Mouse (Mus musculus) limb, embryonic 14.5 days (tissue): ENCODE results near the gene Slc39a2. TPM values are rescaled to one million over a fixed set of nuclear protein-coding genes. Genes with fewer than 3 reads are reported as not detected.

Source experiments
- ATAC-seq: fragments of 200-750 bp; cut with Nextera tagmentation; 2 replicates; pipeline ENCODE4 v1.8.0; 2017; ENCODE audit warnings: low read depth, moderate number of reproducible peaks, moderate TSS enrichment; ENCODE audit not compliant: low FRiP score
- DNase-seq: peaks from one replicate; pipeline ENCODE4 v3.0.0-alpha.2; 2015; ENCODE audit warnings: low spot score
- H3K27ac ChIP-seq: fragments of 300-500 bp; sonication (generic); replicated peaks from 2 replicates; pipeline ENCODE4 v1.5.1; 2014; ENCODE audit warnings: low read depth, mild to moderate bottlenecking, low read length, moderate library complexity, mixed read lengths
- H3K27me3 ChIP-seq: fragments of 300-500 bp; sonication (generic); 2 replicates; pipeline ENCODE4 v1.6.1; 2014; ENCODE audit warnings: low read length, mixed read lengths; ENCODE audit not compliant: control insufficient read depth, insufficient read depth
- H3K36me3 ChIP-seq: fragments of 300-500 bp; sonication (generic); 2 replicates; pipeline ENCODE4 v1.6.1; 2014; ENCODE audit warnings: mild to moderate bottlenecking, low read length, moderate library complexity, mixed read lengths; ENCODE audit not compliant: control insufficient read depth, insufficient read depth
- H3K4me1 ChIP-seq: fragments of 300-500 bp; sonication (generic); 2 replicates; pipeline ENCODE4 v1.6.1; 2014; ENCODE audit warnings: antibody characterized with exemption, low read length, mixed read lengths; ENCODE audit not compliant: control insufficient read depth, insufficient read depth
- H3K4me2 ChIP-seq: fragments of 300-500 bp; sonication (generic); replicated peaks from 2 replicates; pipeline ENCODE4 v1.6.1; 2014; ENCODE audit warnings: low read depth, mild to moderate bottlenecking, low read length, moderate library complexity; ENCODE audit not compliant: severe bottlenecking
- H3K4me3 ChIP-seq: fragments of 300-500 bp; sonication (generic); replicated peaks from 2 replicates; pipeline ENCODE4 v1.5.1; 2014; ENCODE audit warnings: low read length
- H3K9ac ChIP-seq: fragments of 300-500 bp; sonication (generic); 2 replicates; pipeline ENCODE4 v1.6.1; 2014; ENCODE audit warnings: mild to moderate bottlenecking, low read depth, low read length, moderate library complexity; ENCODE audit not compliant: severe bottlenecking
- H3K9me3 ChIP-seq: fragments of 300-500 bp; sonication (generic); 2 replicates; pipeline ENCODE4 v1.6.1; 2016; ENCODE audit warnings: low read length; ENCODE audit not compliant: control insufficient read depth
- POLR2A ChIP-seq: fragments of 200-500 bp; IDR thresholded peaks from 2 replicates; pipeline ENCODE4 v1.8.0; 2012; ENCODE audit warnings: inconsistent platforms, mild to moderate bottlenecking, moderate library complexity, borderline replicate concordance; ENCODE audit not compliant: insufficient read depth, insufficient read length; ENCODE audit errors: extremely low read depth
- WGBS: fragments of 180-500 bp; shearing (Covaris S2); extraction: QIAGEN DNeasy Blood & Tissue Kit; methylation state at CpG from one replicate; pipeline ENCODE4 v1.1.7; 2014; 5-methylcytosine and 5-hydroxymethylcytosine counted together
- polyA plus RNA-seq, 2 experiments: library from polyadenylated mRNA; depleted of rRNA in 1 of 2; stranded (reverse) in 1 of 2; unstranded in 1 of 2; fragments of >200 nt; fragmentation: Nextera tagmentation in 1 of 2; extraction: Ambion mirVana in 1 of 2; gene quantifications; 2 replicates each; pipeline versions ENCODE4 v1.2.1 to v1.2.3; 2012 to 2014

Slc39a2 gene
- polyA plus RNA-seq, 2 experiments, result 1.5 to 3.6 TPM

GRCm38 (mm10) chr14:51940944-51941560, 48.4 kb downstream of the Slc39a2 start:
- H3K9ac ChIP-seq, result no peak overlapping the region

GRCm38 (mm10) chr14:51941577-51941976, 48.9 kb downstream of the Slc39a2 start:
- Histone ChIP-seq H3K27ac (no peak overlapping the region), H3K4me1 (peaks cover 4% of the 10 kb centered on the region; the same call in 1 of the 2 replicates), H3K9me3 (no peaks in the 10 kb centered on the region), H3K4me2 (no peak overlapping the region), H3K27me3 (no peaks in the 10 kb centered on the region), H3K4me3 (no peak overlapping the region), H3K36me3 (no peaks in the 10 kb centered on the region), H3K9ac (no peak overlapping the region)
- 64% methylated on average over 9 of the region's 9 CpGs for WGBS
- DNase-seq (no peak), ATAC-seq (no peak)
- TF ChIP-seq POLR2A, result no peak

More at GRCm38 (mm10) chr14:51940944-51941560, 48.4 kb downstream of the Slc39a2 start:
- H3K9me3 ChIP-seq, result no peaks in the 10 kb centered on the region
- H3K4me2 ChIP-seq, result no peak overlapping the region
- H3K27me3 ChIP-seq, result no peaks in the 10 kb centered on the region
- no peak for TF ChIP-seq POLR2A
- WGBS, result 27% methylated on average over 8 of the region's 8 CpGs
- H3K27ac ChIP-seq, result no peak overlapping the region
- H3K36me3 ChIP-seq, result no peaks in the 10 kb centered on the region
- no peak for ATAC-seq
- H3K4me3 ChIP-seq, result no peak overlapping the region
- no peak for DNase-seq
- H3K4me1 ChIP-seq, result peaks cover 4% of the 10 kb centered on the region; the same call in 1 of the 2 replicates

GRCm38 (mm10) chr14:51942236-51942635, 49.5 kb downstream of the Slc39a2 start:
- Histone ChIP-seq H3K4me3 (no peak overlapping the region), H3K4me1 (peaks cover 4% of the 10 kb centered on the region; the same call in 1 of the 2 replicates), H3K9me3 (no peaks in the 10 kb centered on the region), H3K4me2 (no peak overlapping the region), H3K9ac (no peak overlapping the region), H3K27ac (no peak overlapping the region), H3K27me3 (no peaks in the 10 kb centered on the region), H3K36me3 (no peaks in the 10 kb centered on the region)
- WGBS, result 42% methylated on average over 7 of the region's 7 CpGs
- TF ChIP-seq POLR2A, result no peak
- DNase-seq (no peak), ATAC-seq (no peak)

- WGBS, result 77% methylated on average over 6 of the region's 6 CpGs
These were observed 50.6 kb downstream of the Slc39a2 start for GRCm38 (mm10) chr14:51943336-51943735.

More at GRCm38 (mm10) chr14:51943336-51943735, 50.6 kb downstream of the Slc39a2 start:
- Histone ChIP-seq H3K4me1 (peaks cover 4% of the 10 kb centered on the region; the same call in 1 of the 2 replicates), H3K36me3 (no peaks in the 10 kb centered on the region), H3K9ac (no peak overlapping the region), H3K27ac (no peak overlapping the region), H3K27me3 (no peaks in the 10 kb centered on the region), H3K4me3 (no peak overlapping the region), H3K9me3 (no peaks in the 10 kb centered on the region), H3K4me2 (no peak overlapping the region)
- no peak for TF ChIP-seq POLR2A
- ATAC-seq (no peak), DNase-seq (no peak)

Other genes with a start within 250 kb of the Slc39a2 start
- gene Gm17079, start 197.4 kb upstream of the Slc39a2 start, polyA plus RNA-seq (2012; rRNA removed), result not detected in 2 replicates
- not detected in 2 replicates for gene Gm17079, start 197.4 kb upstream of the Slc39a2 start, polyA plus RNA-seq (2014; fragmentation: Nextera tagmentation; extraction: Ambion mirVana)
- not detected in 2 replicates for gene Gm5800, start 175.7 kb upstream of the Slc39a2 start, polyA plus RNA-seq (2012; rRNA removed)
- not detected in 2 replicates for gene Gm5800, start 175.7 kb upstream of the Slc39a2 start, polyA plus RNA-seq (2014; fragmentation: Nextera tagmentation; extraction: Ambion mirVana)
- gene Ang4, start 119.3 kb upstream of the Slc39a2 start, polyA plus RNA-seq (2012; rRNA removed), result not detected in 2 replicates
- gene Ang4, start 119.3 kb upstream of the Slc39a2 start, polyA plus RNA-seq (2014; fragmentation: Nextera tagmentation; extraction: Ambion mirVana), result not detected in 2 replicates
- not detected in 2 replicates for gene AY358078, start 92.8 kb upstream of the Slc39a2 start, polyA plus RNA-seq (2012; rRNA removed)
- not detected in 2 replicates for gene AY358078, start 92.8 kb upstream of the Slc39a2 start, polyA plus RNA-seq (2014; fragmentation: Nextera tagmentation; extraction: Ambion mirVana)
- 0.31 and 1.2 TPM in 2 replicates for gene Ear6, start 39.2 kb upstream of the Slc39a2 start, polyA plus RNA-seq (2012; rRNA removed)
- not detected in 2 replicates for gene Ear6, start 39.2 kb upstream of the Slc39a2 start, polyA plus RNA-seq (2014; fragmentation: Nextera tagmentation; extraction: Ambion mirVana)
- gene Mettl17, start 8.0 kb upstream of the Slc39a2 start, polyA plus RNA-seq (2012; rRNA removed), result 45.9 and 47.9 TPM in 2 replicates
- gene Mettl17, start 8.0 kb upstream of the Slc39a2 start, polyA plus RNA-seq (2014; fragmentation: Nextera tagmentation; extraction: Ambion mirVana), result 42.7 and 46.5 TPM in 2 replicates
- gene Ndrg2, start 21.3 kb downstream of the Slc39a2 start, polyA plus RNA-seq (2012; rRNA removed), result 73.9 and 83.1 TPM in 2 replicates
- gene Ndrg2, start 21.3 kb downstream of the Slc39a2 start, polyA plus RNA-seq (2014; fragmentation: Nextera tagmentation; extraction: Ambion mirVana), result 52.0 and 54.5 TPM in 2 replicates
- gene Tppp2, start 25.5 kb downstream of the Slc39a2 start, polyA plus RNA-seq (2012; rRNA removed), result not detected in 2 replicates
- gene Tppp2, start 25.5 kb downstream of the Slc39a2 start, polyA plus RNA-seq (2014; fragmentation: Nextera tagmentation; extraction: Ambion mirVana), result not detected in 2 replicates
- gene Rnase13, start 29.9 kb downstream of the Slc39a2 start, polyA plus RNA-seq (2012; rRNA removed), result not detected in 2 replicates
- gene Rnase13, start 29.9 kb downstream of the Slc39a2 start, polyA plus RNA-seq (2014; fragmentation: Nextera tagmentation; extraction: Ambion mirVana), result not detected in 2 replicates
- gene Arhgef40, start 91.8 kb downstream of the Slc39a2 start, polyA plus RNA-seq (2012; rRNA removed), result 220 and 277 TPM in 2 replicates
- 143 and 160 TPM in 2 replicates for gene Arhgef40, start 91.8 kb downstream of the Slc39a2 start, polyA plus RNA-seq (2014; fragmentation: Nextera tagmentation; extraction: Ambion mirVana)
- gene Tmem253, start 122.8 kb downstream of the Slc39a2 start, polyA plus RNA-seq (2012; rRNA removed), result 0.99 and 1.3 TPM in 2 replicates
- 0.28 and 0.81 TPM in 2 replicates for gene Tmem253, start 122.8 kb downstream of the Slc39a2 start, polyA plus RNA-seq (2014; fragmentation: Nextera tagmentation; extraction: Ambion mirVana)
- 89.4 and 126 TPM in 2 replicates for gene Zfp219, start 127.8 kb downstream of the Slc39a2 start, polyA plus RNA-seq (2012; rRNA removed)
- gene Zfp219, start 127.8 kb downstream of the Slc39a2 start, polyA plus RNA-seq (2014; fragmentation: Nextera tagmentation; extraction: Ambion mirVana), result 30.3 and 37.5 TPM in 2 replicates
- gene Olfr221, start 149.6 kb downstream of the Slc39a2 start, polyA plus RNA-seq (2012; rRNA removed), result not detected in 2 replicates
- not detected in 2 replicates for gene Olfr221, start 149.6 kb downstream of the Slc39a2 start, polyA plus RNA-seq (2014; fragmentation: Nextera tagmentation; extraction: Ambion mirVana)
- gene Hnrnpc, start 211.1 kb downstream of the Slc39a2 start, polyA plus RNA-seq (2012; rRNA removed), result 386 and 478 TPM in 2 replicates
- gene Hnrnpc, start 211.1 kb downstream of the Slc39a2 start, polyA plus RNA-seq (2014; fragmentation: Nextera tagmentation; extraction: Ambion mirVana), result 526 and 573 TPM in 2 replicates
- gene Rpgrip1, start 217.8 kb downstream of the Slc39a2 start, polyA plus RNA-seq (2012; rRNA removed), result 1.1 and 2.1 TPM in 2 replicates
- 63.4 and 70.1 TPM in 2 replicates for gene Rpgrip1, start 217.8 kb downstream of the Slc39a2 start, polyA plus RNA-seq (2014; fragmentation: Nextera tagmentation; extraction: Ambion mirVana)